Mouse (Mus musculus) hindbrain, postnatal 0 days (tissue): ENCODE data around the gene BC017158. TPM values are rescaled to one million over a fixed set of nuclear protein-coding genes. Genes with fewer than 3 reads are reported as not detected.
A peak's percentile ranks its signal among the peaks of the same experiment; 100 is the strongest.

ENCODE experiments used
- ATAC-seq: fragments of 200-750 bp; cut with Nextera tagmentation; 2 replicates; pipeline ENCODE4 v1.8.0; 2017; ENCODE audit warnings: mild to moderate bottlenecking, moderate TSS enrichment, moderate library complexity
- DNase-seq: peaks from one replicate; pipeline ENCODE4 v3.0.0-alpha.2; 2015; ENCODE audit warnings: low spot score
- H3K27ac ChIP-seq: fragments of 300-500 bp; sonication (generic); 2 replicates; pipeline ENCODE4 v1.5.1; 2014; ENCODE audit warnings: mild to moderate bottlenecking
- H3K27me3 ChIP-seq: fragments of 300-500 bp; sonication (generic); 2 replicates; pipeline ENCODE4 v1.6.1; 2014; ENCODE audit warnings: low read length, mixed read lengths; ENCODE audit not compliant: insufficient read depth
- H3K36me3 ChIP-seq: fragments of 300-500 bp; sonication (generic); 2 replicates; pipeline ENCODE4 v1.6.1; 2014; ENCODE audit warnings: low read length, mixed read lengths; ENCODE audit not compliant: insufficient read depth
- H3K4me1 ChIP-seq: fragments of 300-500 bp; sonication (generic); 2 replicates; pipeline ENCODE4 v1.6.1; 2014; ENCODE audit warnings: antibody characterized with exemption, low read length, mixed read lengths; ENCODE audit not compliant: insufficient read depth
- H3K4me2 ChIP-seq: fragments of 300-500 bp; sonication (generic); 2 replicates; pipeline ENCODE4 v1.6.1; 2014; ENCODE audit warnings: low read depth, mild to moderate bottlenecking, low read length, moderate library complexity, mixed read lengths
- H3K4me3 ChIP-seq: fragments of 300-500 bp; sonication (generic); 2 replicates; pipeline ENCODE4 v1.5.1; 2014; ENCODE audit warnings: low read length
- H3K9ac ChIP-seq: fragments of 300-500 bp; sonication (generic); replicated peaks from 2 replicates; pipeline ENCODE4 v1.6.1; 2014; ENCODE audit warnings: mild to moderate bottlenecking, low read length, moderate library complexity, mixed read lengths
- H3K9me3 ChIP-seq: fragments of 300-500 bp; sonication (generic); 2 replicates; pipeline ENCODE4 v1.6.1; 2016; ENCODE audit warnings: low read length, mixed read lengths
- CTCF ChIP-seq: IDR thresholded peaks from 2 replicates; pipeline ENCODE4 v1.5.1; 2016; ENCODE audit warnings: antibody characterized with exemption, control low read depth, low read depth
- WGBS: fragments of 180-500 bp; shearing (Covaris S2); extraction: QIAGEN DNeasy Blood & Tissue Kit; methylation state at CpG from one replicate; pipeline ENCODE4 v1.1.7; 2014; 5-methylcytosine and 5-hydroxymethylcytosine counted together
- polyA plus RNA-seq: library from polyadenylated mRNA; unstranded; fragments of >200 nt; fragmentation: Nextera tagmentation; extraction: Ambion mirVana; gene quantifications from 2 replicates; pipeline ENCODE4 v1.2.1, GENCODE M21; 2015
- total RNA-seq: library from RNA; depleted of rRNA; stranded (reverse); fragments of >200 nt; gene quantifications from 2 replicates; pipeline ENCODE4 v1.2.3, GENCODE M21; 2014

The BC017158 gene
- total and polyA plus RNA-seq, 2 experiments from 2014 or later: 16.8 to 35.1 TPM

GRCm38 (mm10) chr7:128309216-128309615 is 11.2 kb upstream of the BC017158 start:
- Histone ChIP-seq H3K27me3 (no peaks in the 10 kb centered on the region), H3K4me1 (0 out of 2 replicates have a peak, but pooled peaks cover 3% of the 10 kb centered on the region), H3K4me2 (no peak overlapping the region), H3K9me3 (no peaks in the 10 kb centered on the region), H3K36me3 (no peaks in the 10 kb centered on the region), H3K27ac (0 out of 2 replicates have a peak overlapping the region, but pooled peaks have one; percentile 6), H3K4me3 (no peak overlapping the region), H3K9ac (no peak overlapping the region)
- TF ChIP-seq CTCF: no peak
- DNase-seq: no peak
- WGBS: 44% methylated on average over 3 of the region's 3 CpGs
- ATAC-seq: no peak

- Histone ChIP-seq H3K4me3 (no peak overlapping the region), H3K27ac (no peak overlapping the region), H3K9ac (no peak overlapping the region), H3K27me3 (no peaks in the 10 kb centered on the region), H3K9me3 (no peaks in the 10 kb centered on the region), H3K36me3 (no peaks in the 10 kb centered on the region), H3K4me2 (no peak overlapping the region), H3K4me1 (0 out of 2 replicates have a peak, but pooled peaks cover 3% of the 10 kb centered on the region)
- ATAC-seq (no peak), DNase-seq (no peak)
- no peak for TF ChIP-seq CTCF
Observed at GRCm38 (mm10) chr7:128307851-128308250, 9.9 kb upstream of the BC017158 start.

- DNase-seq (peak; percentile 91), ATAC-seq (peak; percentile 87)
- Histone ChIP-seq H3K27ac (no peak overlapping the region), H3K27me3 (no peaks in the 10 kb centered on the region), H3K9ac (no peak overlapping the region), H3K4me1 (no peaks in the 10 kb centered on the region), H3K9me3 (no peaks in the 10 kb centered on the region), H3K4me2 (no peak overlapping the region), H3K4me3 (no peak overlapping the region), H3K36me3 (no peaks in the 10 kb centered on the region)
- 10% methylated on average over 5 of the region's 5 CpGs for WGBS
- TF ChIP-seq CTCF: peak; percentile 82
Observed at GRCm38 (mm10) chr7:128304907-128305306, 6.9 kb upstream of the BC017158 start.

- DNase-seq: no peak
- H3K4me3 ChIP-seq: no peak overlapping the region
- H3K9ac ChIP-seq: no peak overlapping the region
- TF ChIP-seq CTCF: no peak
- ATAC-seq: no peak
- 78% methylated on average over 6 of the region's 6 CpGs for WGBS
- no peak overlapping the region for H3K4me2 ChIP-seq
- H3K9me3 ChIP-seq: no peaks in the 10 kb centered on the region
- no peak overlapping the region for H3K27ac ChIP-seq
- no peaks in the 10 kb centered on the region for H3K27me3 ChIP-seq
- H3K36me3 ChIP-seq: no peaks in the 10 kb centered on the region
- no peaks in the 10 kb centered on the region for H3K4me1 ChIP-seq
Observed at GRCm38 (mm10) chr7:128304198-128304597, 6.2 kb upstream of the BC017158 start.

- WGBS: 77% methylated on average over 3 of the region's 3 CpGs
- no peak overlapping the region for H3K4me3 ChIP-seq
- H3K9ac ChIP-seq: no peak overlapping the region
- H3K9me3 ChIP-seq: no peaks in the 10 kb centered on the region
- no peak for DNase-seq
- no peaks in the 10 kb centered on the region for H3K36me3 ChIP-seq
- no peak for TF ChIP-seq CTCF
- H3K4me2 ChIP-seq: no peak overlapping the region
- H3K27me3 ChIP-seq: no peaks in the 10 kb centered on the region
- no peak overlapping the region for H3K27ac ChIP-seq
- H3K4me1 ChIP-seq: peaks cover 4% of the 10 kb centered on the region; the same call in 1 of the 2 replicates
- no peak for ATAC-seq
Observed at GRCm38 (mm10) chr7:128302151-128302550, 4.2 kb upstream of the BC017158 start.

GRCm38 (mm10) chr7:128300952-128301351 is 3.0 kb upstream of the BC017158 start:
- WGBS: 64% methylated on average over 3 of the region's 3 CpGs
- DNase-seq: no peak
- Histone ChIP-seq H3K9me3 (no peaks in the 10 kb centered on the region), H3K4me1 (peaks cover 10% of the 10 kb centered on the region; the same call in 1 of the 2 replicates), H3K27ac (no peak overlapping the region), H3K4me2 (no peak overlapping the region), H3K36me3 (no peaks in the 10 kb centered on the region), H3K9ac (no peak overlapping the region), H3K4me3 (no peak overlapping the region), H3K27me3 (no peaks in the 10 kb centered on the region)
- TF ChIP-seq CTCF: no peak
- no peak for ATAC-seq

- WGBS: 52% methylated on average over 8 of the region's 8 CpGs
- H3K27ac ChIP-seq: peak overlapping the region; percentile 77; the same call in 1 of the 2 replicates
Observed at GRCm38 (mm10) chr7:128298481-128299342, 742 bp upstream of the BC017158 start.

More at GRCm38 (mm10) chr7:128298481-128299342, 742 bp upstream of the BC017158 start:
- Histone ChIP-seq H3K27me3 (no peaks in the 10 kb centered on the region), H3K9me3 (no peaks in the 10 kb centered on the region), H3K4me2 (peak overlapping the region; percentile 95), H3K4me1 (peaks cover 10% of the 10 kb centered on the region; the same call in 1 of the 2 replicates), H3K36me3 (no peaks in the 10 kb centered on the region), H3K9ac (peak overlapping the region; percentile 80), H3K4me3 (peak overlapping the region; percentile 72)
- DNase-seq (peak; percentile 76), ATAC-seq (peak; percentile 24; the same call in 1 of the 2 replicates)
- TF ChIP-seq CTCF: no peak
